In genomic region chr1:88654521-88655472, GRCm38 (mm10) we compare ENCODE assay signal across 12 mouse cellular contexts. TPM values are rescaled to one million over a fixed set of nuclear protein-coding genes. Genes with fewer than 3 reads are reported as not detected.
A peak's percentile ranks its signal among the peaks of the same experiment; 100 is the strongest.
DNase-seq lines count a peak whose midpoint lies in the region; ATAC-seq and TF ChIP-seq lines count a peak whose summit lies in the region.
"Had no signal": no experiment of that assay in that cellular context is flagged by ENCODE, and none has a peak within 500 bp of the region (broad histone marks: within the 10 kb centered on the region; RNA-seq: fewer than 3 reads in every experiment).

No protein-coding gene starts in this region.

- H3K4me2 ChIP-seq in liver, postnatal 0 days (ENCODE audit: low read depth, low read length) = peak overlapping the region; percentile 18; the same call in 1 of the 2 replicates
- H3K4me2 ChIP-seq in intestine, embryonic 15.5 days (replicated peaks) = no peak overlapping the region
- no peak overlapping the region for H3K4me2 ChIP-seq in midbrain, postnatal 0 days (ENCODE audit: low read depth, low read length, poor library complexity, severe bottlenecking)
- H3K4me2 ChIP-seq: lung, embryonic 15.5 days had no signal

- no peak overlapping the region for H3K9ac ChIP-seq in liver, postnatal 0 days (replicated peaks)
- H3K9ac ChIP-seq in intestine, embryonic 15.5 days = no peak overlapping the region
- no peak overlapping the region for H3K9ac ChIP-seq in midbrain, postnatal 0 days (replicated peaks; ENCODE audit: low read length, poor library complexity, severe bottlenecking)
- H3K9ac ChIP-seq: lung, embryonic 15.5 days had no signal

- H3K27me3 ChIP-seq in liver, postnatal 0 days (ENCODE audit: insufficient read depth, low read length) = no peaks in the 10 kb centered on the region
- no peaks in the 10 kb centered on the region for H3K27me3 ChIP-seq in intestine, embryonic 15.5 days (replicated peaks)
- no peaks in the 10 kb centered on the region for H3K27me3 ChIP-seq in midbrain, postnatal 0 days (ENCODE audit: insufficient read depth, low read length)
- H3K27me3 ChIP-seq: lung, embryonic 15.5 days had no signal

- H3K4me1 ChIP-seq in liver, postnatal 0 days (ENCODE audit: insufficient read depth) = peaks cover 4% of the 10 kb centered on the region; the same call in 1 of the 2 replicates
- H3K4me1 ChIP-seq in intestine, embryonic 15.5 days (replicated peaks) = no peaks in the 10 kb centered on the region
- no peaks in the 10 kb centered on the region for H3K4me1 ChIP-seq in midbrain, postnatal 0 days (ENCODE audit: insufficient read depth, low read length)

- ATAC-seq in liver, postnatal 0 days = peak; percentile 49
- no peak for ATAC-seq in intestine, embryonic 15.5 days
- ATAC-seq in midbrain, postnatal 0 days (ENCODE audit: low FRiP score) = no peak
- ATAC-seq: intestine, postnatal 0 days had no signal

- intact Hi-C loops in left cerebral cortex, adult 2 months (cut with DNase I) = no loop called here

- no peaks in the 10 kb centered on the region for H3K9me3 ChIP-seq in liver, postnatal 0 days (ENCODE audit: low read length)
- no peaks in the 10 kb centered on the region for H3K9me3 ChIP-seq in intestine, embryonic 15.5 days
- H3K9me3 ChIP-seq in midbrain, postnatal 0 days (ENCODE audit: low read length) = no peaks in the 10 kb centered on the region
- H3K9me3 ChIP-seq: lung, embryonic 15.5 days had no signal

- peak; percentile 89 for DNase-seq in CD4-positive, CD25-positive, alpha-beta regulatory T cell, adult 2 months (ENCODE audit: low read depth, low spot score)
- peak; percentile 91 for DNase-seq in T-cell, adult 2 months (ENCODE audit: low spot score)
- DNase-seq in liver, postnatal 0 days = peak; percentile 52
- DNase-seq in spleen, postnatal 10 days (ENCODE audit: low spot score in 2 of 2) = peak; percentile 16 to 68
- DNase-seq in midbrain, postnatal 0 days (ENCODE audit: low spot score) = no peak
- DNase-seq in left cerebral cortex, adult 2 months (ENCODE audit: extremely low spot score in 1 of 2, low spot score in 2 of 2) = no peak
- DNase-seq: adrenal gland, postnatal 36 days; right cerebral cortex, postnatal 14 days had no signal

- no peak overlapping the region for H3K4me3 ChIP-seq in liver, postnatal 0 days (ENCODE audit: low read depth, low read length)
- no peak overlapping the region for H3K4me3 ChIP-seq in intestine, embryonic 15.5 days (replicated peaks)
- H3K4me3 ChIP-seq in midbrain, postnatal 0 days (ENCODE audit: low read depth, low read length) = no peak overlapping the region
- H3K4me3 ChIP-seq in left cerebral cortex, adult 2 months = no peak overlapping the region
- H3K4me3 ChIP-seq: erythroblast, embryonic 14.5 days; lung, embryonic 15.5 days had no signal

- WGBS in liver, postnatal 0 days (ENCODE audit: insufficient replicate concordance) = 34% methylated on average over 9 of the region's 9 CpGs
- 74% methylated on average over 9 of the region's 9 CpGs for WGBS in intestine, embryonic 15.5 days
- WGBS in midbrain, postnatal 0 days = 86% methylated on average over 9 of the region's 9 CpGs

- H3K27ac ChIP-seq in liver, postnatal 0 days (ENCODE audit: low read depth) = peak overlapping the region; percentile 51
- no peak overlapping the region for H3K27ac ChIP-seq in intestine, embryonic 15.5 days
- H3K27ac ChIP-seq in midbrain, postnatal 0 days (ENCODE audit: low read depth, low read length) = no peak overlapping the region
- H3K27ac ChIP-seq in left cerebral cortex, adult 2 months = no peak overlapping the region
- H3K27ac ChIP-seq: lung, embryonic 15.5 days had no signal

- H3K36me3 ChIP-seq in liver, postnatal 0 days (replicated peaks; ENCODE audit: insufficient read depth, low read length) = no peaks in the 10 kb centered on the region
- H3K36me3 ChIP-seq in intestine, embryonic 15.5 days = no peaks in the 10 kb centered on the region
- H3K36me3 ChIP-seq in midbrain, postnatal 0 days (ENCODE audit: insufficient read depth, low read length) = no peaks in the 10 kb centered on the region
- H3K36me3 ChIP-seq: lung, embryonic 15.5 days had no signal

- TF ChIP-seq EP300 in liver, postnatal 0 days (IDR thresholded peaks at IDR 0.05; ENCODE audit: low read depth) = no peak

- TF ChIP-seq CTCF in liver, postnatal 0 days (IDR thresholded peaks at IDR 0.05; ENCODE audit: low read depth) = no peak
- no peak for TF ChIP-seq CTCF in midbrain, postnatal 0 days (IDR thresholded peaks at IDR 0.05)
- no peak for TF ChIP-seq CTCF in left cerebral cortex, adult 2 months (IDR thresholded peaks at IDR 0.05)

RNA-seq across cellular contexts. Expression of gene Arl4c, which starts 47.2 kb away (rescaled TPM):
- polyA plus RNA-seq in liver, postnatal 0 days (2015; fragmentation: Nextera tagmentation; extraction: Ambion mirVana) = 1.5 and 1.7 TPM in 2 replicates
- polyA plus RNA-seq in intestine, embryonic 15.5 days (2015; fragmentation: Nextera tagmentation; extraction: Ambion mirVana) = 5.7 and 5.9 TPM in 2 replicates
- total RNA-seq in midbrain, postnatal 0 days (2014; rRNA removed) = 101 and 115 TPM in 2 replicates
- 44.4 and 47.4 TPM in 2 replicates for polyA plus RNA-seq in midbrain, postnatal 0 days (2015; fragmentation: Nextera tagmentation; extraction: Ambion mirVana)
- 10 to 100 TPM; 35.7 to 39.2 TPM for total RNA-seq in left cerebral cortex, adult 2 months (2021)

Comparison
In these comparisons a context has a peak if more than half of its experiments do, and no peak if none do; other contexts are left out.
1. DNase-seq: peak in CD4-positive, CD25-positive, alpha-beta regulatory T cell, adult 2 months (single experiment), T-cell, adult 2 months (single experiment), liver, postnatal 0 days (single experiment) and spleen, postnatal 10 days (2 of 2); none in midbrain, postnatal 0 days (single experiment) and left cerebral cortex, adult 2 months (0 of 2).